Mouse (Mus musculus): Measurements from ENCODE around the gene Psmb4.
"Not testable (repeated sequence)": the region's sequence is repeated elsewhere in the genome, so short reads cannot be mapped to it uniquely, and the experiment has no call there.

DNA sequence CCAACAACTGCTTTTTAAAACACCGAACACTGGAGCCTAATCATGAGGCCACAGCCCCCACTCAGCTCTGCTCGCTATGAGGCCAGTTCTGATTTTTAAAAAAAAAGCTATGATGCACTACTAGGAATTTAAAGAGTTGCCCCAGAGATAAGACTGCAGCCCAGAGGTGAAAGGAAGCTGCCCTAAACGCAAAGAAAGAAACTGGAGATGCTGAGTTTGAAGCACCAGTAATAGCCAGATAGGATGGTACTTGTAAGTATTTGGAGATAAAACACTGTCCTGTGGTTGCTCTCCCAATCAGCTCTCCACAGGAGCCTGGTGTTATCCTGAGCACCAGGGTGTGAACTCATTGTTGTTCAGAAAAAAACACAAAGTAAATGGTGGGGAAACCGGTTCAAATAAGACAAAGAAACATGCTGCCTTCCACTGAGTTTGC lies 39.6 kb upstream of the Psmb4 start:
- TF ChIP-seq EP300 (IDR thresholded peaks at IDR 0.05; ENCODE audit: low read depth), result peak; percentile 78
- not testable (repeated sequence) for TF ChIP-seq CTCF (IDR thresholded peaks at IDR 0.05; ENCODE audit: low read depth)
